Mouse (Mus musculus): Measurements from ENCODE around the gene Lrp4.
A peak's percentile ranks its signal among the peaks of the same experiment; 100 is the strongest.
"Not testable (repeated sequence)": the region's sequence is repeated elsewhere in the genome, so short reads cannot be mapped to it uniquely, and the experiment has no call there.

DNA sequence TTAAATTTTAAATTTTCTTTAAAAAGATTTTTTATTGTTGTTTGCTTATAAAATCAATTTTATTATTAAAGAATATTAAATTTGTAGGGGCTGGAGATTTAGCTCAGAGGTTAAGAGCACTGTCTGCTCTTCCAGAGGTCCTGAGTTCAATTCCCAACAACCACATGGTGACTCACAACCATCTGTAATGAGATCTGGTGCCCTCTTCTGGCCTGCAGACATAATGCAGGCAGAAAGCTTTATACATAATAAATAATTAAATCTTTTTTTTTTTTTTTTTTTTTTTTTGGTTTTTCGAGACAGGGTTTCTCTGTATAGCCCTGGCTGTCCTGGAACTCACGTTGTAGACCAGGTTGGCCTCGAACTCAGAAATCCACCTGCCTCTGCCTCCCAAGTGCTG is 30.0 kb downstream of the Lrp4 start:
- TF ChIP-seq CTCF (IDR thresholded peaks at IDR 0.05; ENCODE audit: borderline replicate concordance, insufficient read depth, low read depth, low read length): peak; percentile 12; the same call in 1 of the 2 replicates
- TF ChIP-seq POLR2A (IDR thresholded peaks at IDR 0.05; ENCODE audit: borderline replicate concordance, insufficient read depth, low read length): not testable (repeated sequence)
